Mouse (Mus musculus) testis, adult 2 months (tissue): Measurements from ENCODE around the gene Tfr2. TPM values are rescaled to one million over a fixed set of nuclear protein-coding genes. Genes with fewer than 3 reads are reported as not detected.

Experiments used
- H3K27ac ChIP-seq: fragments of 200-500 bp; 2 replicates; pipeline ENCODE4 v1.5.1; 2012; ENCODE audit warnings: low read depth, low read length; ENCODE audit not compliant: control insufficient read depth, insufficient read depth
- H3K27me3 ChIP-seq: fragments of 200-500 bp; 2 replicates; pipeline ENCODE4 v1.6.1; 2012; ENCODE audit warnings: mild to moderate bottlenecking, low read length, moderate library complexity; ENCODE audit not compliant: control insufficient read depth, insufficient read depth
- H3K36me3 ChIP-seq: fragments of 200-500 bp; 2 replicates; pipeline ENCODE4 v1.6.1; 2012; ENCODE audit warnings: mild to moderate bottlenecking, low read length; ENCODE audit not compliant: control insufficient read depth, insufficient read depth
- H3K4me1 ChIP-seq: fragments of 200-500 bp; 2 replicates; pipeline ENCODE4 v1.6.1; 2012; ENCODE audit warnings: low read length; ENCODE audit not compliant: control insufficient read depth, insufficient read depth
- H3K4me3 ChIP-seq: fragments of 200-500 bp; 2 replicates; pipeline ENCODE4 v1.5.1; 2012; ENCODE audit warnings: low read depth, mild to moderate bottlenecking, low read length, moderate library complexity, mixed read lengths; ENCODE audit not compliant: control insufficient read depth
- CTCF ChIP-seq: fragments of 200-500 bp; IDR thresholded peaks from 2 replicates; pipeline ENCODE4 v1.5.1; 2012; ENCODE audit warnings: low read depth, mild to moderate bottlenecking, inconsistent platforms, low read length, moderate library complexity; ENCODE audit not compliant: control insufficient read depth, insufficient read depth, insufficient replicate concordance
- POLR2A ChIP-seq: fragments of 200-500 bp; IDR thresholded peaks from 2 replicates; pipeline ENCODE4 v1.6.1; 2012; ENCODE audit warnings: low read depth, mild to moderate bottlenecking, inconsistent platforms, low read length, moderate library complexity; ENCODE audit not compliant: control insufficient read depth
- polyA plus RNA-seq: library from polyadenylated mRNA; depleted of rRNA; stranded (reverse); fragments of >200 nt; gene quantifications from 2 replicates; pipeline ENCODE4 v1.2.3, GENCODE M21; 2012

Tfr2 gene
- polyA plus RNA-seq, 1 experiment: 5.2 TPM

DNA sequence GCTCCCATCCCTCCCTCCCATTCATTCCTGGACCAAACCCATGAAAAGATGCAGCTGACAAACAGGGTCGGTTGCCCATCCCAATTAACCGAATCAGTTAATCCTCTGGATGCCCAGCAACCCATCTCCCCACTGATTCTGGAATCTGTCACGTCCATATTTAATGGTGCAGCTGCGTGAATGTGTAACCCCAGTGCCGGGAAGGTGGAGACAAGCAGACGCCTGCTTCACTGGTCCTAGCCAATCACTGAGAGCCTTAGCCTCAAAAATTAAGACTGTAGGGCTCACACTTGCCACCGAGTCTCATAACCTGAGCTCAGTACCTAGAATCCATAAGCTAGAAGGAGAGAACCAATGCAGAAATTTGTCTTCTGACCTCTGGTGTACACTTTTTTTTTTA, 26.3 kb downstream of the Tfr2 start:
- TF ChIP-seq POLR2A: no peak
- no peak for TF ChIP-seq CTCF
- Histone ChIP-seq H3K4me1 (peaks cover 15% of the 10 kb centered on the region), H3K4me3 (no peak overlapping the region), H3K36me3 (no peaks in the 10 kb centered on the region), H3K27me3 (no peaks in the 10 kb centered on the region), H3K27ac (no peak overlapping the region)

DNA sequence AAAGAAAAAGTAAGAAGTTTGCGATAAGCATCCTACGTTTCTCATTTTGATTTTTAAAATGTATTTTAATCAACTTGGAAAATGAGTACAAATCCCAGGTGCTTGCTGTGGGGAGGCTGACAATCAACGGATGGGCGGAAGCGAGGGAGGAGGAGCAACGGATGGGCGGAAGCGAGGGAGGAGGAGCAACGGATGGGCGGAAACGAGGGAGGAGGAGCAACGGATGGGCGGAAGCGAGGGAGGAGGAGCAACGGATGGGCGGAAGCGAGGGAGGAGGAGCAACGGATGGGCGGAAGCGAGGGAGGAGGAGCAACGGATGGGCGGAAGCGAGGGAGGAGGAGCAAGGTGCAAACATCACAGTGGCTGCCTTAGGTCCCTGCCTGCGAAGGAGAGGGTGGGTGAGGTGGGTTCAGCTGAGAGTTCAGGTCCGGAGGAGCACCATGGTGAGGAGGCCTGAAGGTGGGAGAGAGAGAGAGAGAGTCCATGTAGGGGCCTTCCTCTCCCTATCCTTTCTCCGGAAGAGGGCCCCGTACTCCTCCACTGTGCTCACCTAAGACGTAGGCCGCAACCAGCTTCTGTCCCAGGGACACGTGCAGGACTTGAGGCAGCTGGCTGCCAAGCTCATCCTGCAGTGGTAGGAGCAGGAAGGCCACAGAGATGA, 27.1 kb downstream of the Tfr2 start:
- H3K27me3 ChIP-seq: no peaks in the 10 kb centered on the region
- H3K4me1 ChIP-seq: peaks cover 15% of the 10 kb centered on the region
- peak overlapping the region; percentile 87 for H3K4me3 ChIP-seq
- TF ChIP-seq POLR2A (peak; percentile 70; the same call in 1 of the 2 replicates), CTCF (no peak)
- no peaks in the 10 kb centered on the region for H3K36me3 ChIP-seq
- peak overlapping the region; percentile 90 for H3K27ac ChIP-seq

- no peaks in the 10 kb centered on the region for H3K27me3 ChIP-seq
- no peaks in the 10 kb centered on the region for H3K36me3 ChIP-seq
- H3K4me3 ChIP-seq: no peak overlapping the region
- peaks cover 15% of the 10 kb centered on the region for H3K4me1 ChIP-seq
- TF ChIP-seq CTCF (no peak), POLR2A (no peak)
- no peak overlapping the region for H3K27ac ChIP-seq
Measured at GRCm38 (mm10) chr5:137597625-137598024, 28.0 kb downstream of the Tfr2 start.

DNA sequence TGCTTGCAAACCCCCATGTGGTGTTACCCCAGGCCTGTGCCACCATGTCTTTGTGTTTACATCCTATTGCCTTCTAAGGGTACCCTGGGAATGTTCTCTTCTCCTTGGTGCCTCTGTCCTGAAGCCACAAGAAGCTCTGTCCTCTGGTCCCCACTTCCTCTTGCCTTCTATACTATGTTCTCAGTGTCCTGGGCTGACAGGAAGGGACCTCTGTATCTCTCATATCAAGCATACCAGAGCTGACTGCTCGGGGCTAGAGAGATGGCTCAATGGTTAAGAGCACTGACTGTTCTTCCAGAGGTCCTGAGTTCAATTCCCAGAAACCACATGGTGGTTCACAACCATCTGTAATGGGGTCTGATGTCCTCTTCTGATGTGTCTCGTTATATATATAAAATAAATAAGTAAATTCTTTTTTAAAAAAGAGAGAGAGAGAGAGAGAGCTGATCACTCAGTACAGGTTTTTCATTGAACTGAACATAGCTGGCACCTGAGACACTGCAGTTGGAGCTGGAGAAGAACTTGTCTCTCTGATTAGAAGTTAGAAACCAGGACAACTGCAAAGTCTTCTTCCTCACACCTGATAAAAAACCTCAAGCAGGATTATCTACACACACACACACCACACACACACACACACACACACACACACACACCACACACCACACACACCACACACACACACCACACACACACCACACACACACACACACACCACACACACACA, 28.6 kb downstream of the Tfr2 start:
- H3K27me3 ChIP-seq: no peaks in the 10 kb centered on the region
- H3K27ac ChIP-seq: no peak overlapping the region
- TF ChIP-seq POLR2A (no peak), CTCF (no peak)
- H3K4me1 ChIP-seq: peaks cover 15% of the 10 kb centered on the region
- no peaks in the 10 kb centered on the region for H3K36me3 ChIP-seq
- H3K4me3 ChIP-seq: no peak overlapping the region

DNA sequence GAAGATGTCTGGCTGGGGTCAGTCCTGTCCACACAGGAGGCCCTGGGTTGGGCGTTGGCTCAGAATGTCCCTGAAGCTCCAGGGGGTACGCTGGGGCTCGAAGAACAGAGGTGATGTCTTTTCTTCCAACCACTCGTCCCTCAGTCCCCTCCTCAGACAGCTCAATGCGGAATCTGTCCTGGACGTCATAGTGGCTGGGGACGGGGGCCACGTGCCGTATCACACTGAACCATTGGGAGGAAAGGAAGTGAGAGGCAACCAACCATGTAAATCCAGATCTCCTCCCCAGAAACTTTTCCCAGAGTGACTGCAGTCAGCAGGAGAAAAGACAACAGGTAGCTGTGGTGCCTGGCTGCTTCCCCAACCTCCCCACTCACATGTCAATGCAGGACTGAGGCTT, 30.0 kb downstream of the Tfr2 start:
- TF ChIP-seq CTCF (no peak), POLR2A (no peak)
- Histone ChIP-seq H3K4me1 (peaks cover 15% of the 10 kb centered on the region), H3K4me3 (peak overlapping the region; percentile 96; the same call in 1 of the 2 replicates), H3K36me3 (no peaks in the 10 kb centered on the region), H3K27ac (no peak overlapping the region), H3K27me3 (no peaks in the 10 kb centered on the region)

DNA sequence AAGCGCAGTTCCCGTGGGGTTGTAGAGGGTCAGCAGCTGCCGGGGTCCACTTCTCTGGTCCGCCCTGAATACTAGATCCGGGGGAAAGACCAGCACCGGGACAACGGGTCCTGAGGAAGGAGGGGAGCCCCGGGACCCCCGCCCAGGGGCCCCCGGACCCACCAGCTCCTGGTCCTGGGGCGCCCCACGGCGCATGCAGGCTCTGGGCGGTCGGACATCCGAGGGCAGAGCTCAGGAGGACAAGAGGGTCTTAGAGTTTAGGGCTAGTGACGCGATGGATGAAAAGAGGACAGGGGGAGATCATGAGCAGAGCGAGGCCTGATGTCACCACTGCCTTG, 30.6 kb downstream of the Tfr2 start:
- no peaks in the 10 kb centered on the region for H3K36me3 ChIP-seq
- peak overlapping the region; percentile 99; the same call in 1 of the 2 replicates for H3K27ac ChIP-seq
- peak overlapping the region; percentile 96 for H3K4me3 ChIP-seq
- TF ChIP-seq POLR2A (no peak), CTCF (no peak)
- no peaks in the 10 kb centered on the region for H3K27me3 ChIP-seq
- peaks cover 15% of the 10 kb centered on the region for H3K4me1 ChIP-seq

- peaks cover 15% of the 10 kb centered on the region for H3K4me1 ChIP-seq
- H3K27me3 ChIP-seq: no peaks in the 10 kb centered on the region
- H3K27ac ChIP-seq: peak within 1 kb of the TSS; percentile 99
- TF ChIP-seq POLR2A (no peak; the same call in none of the 2 replicates), CTCF (no peak)
- H3K36me3 ChIP-seq: no peaks in the 10 kb centered on the region
- H3K4me3 ChIP-seq: peak within 1 kb of the TSS; percentile 96
Measured at GRCm38 (mm10) chr5:137600619-137601364, 31.2 kb downstream of the Tfr2 start, which contains the start of gene Mospd3. Gene Mospd3 (minus strand): TSS chr5:137601058.
